Mouse (Mus musculus): ENCODE results near the gene Mpp1. TPM values are rescaled to one million over a fixed set of nuclear protein-coding genes. Genes with fewer than 3 reads are reported as not detected.
A peak's percentile ranks its signal among the peaks of the same experiment; 100 is the strongest.

The Mpp1 gene
- polyA plus RNA-seq, 1 experiment from 2014 or later: 69.6 TPM

- no peaks in the 10 kb centered on the region for H3K27me3 ChIP-seq (ENCODE audit: insufficient read depth, low read length)
- DNase-seq (peak; percentile 45), ATAC-seq (ENCODE audit: insufficient read depth) (peak; percentile 83)
- no peaks in the 10 kb centered on the region for H3K36me3 ChIP-seq (ENCODE audit: insufficient read depth)
- TF ChIP-seq CTCF (IDR thresholded peaks at IDR 0.05; ENCODE audit: low read depth): no peak
- WGBS: 10% methylated on average over 21 of the region's 26 CpGs
- peak overlapping the region; percentile 58 for H3K27ac ChIP-seq (ENCODE audit: low read depth)
- no peaks in the 10 kb centered on the region for H3K9me3 ChIP-seq (ENCODE audit: low read depth, low read length)
- H3K9ac ChIP-seq: peak overlapping the region; percentile 54
- peak overlapping the region; percentile 58 for H3K4me2 ChIP-seq
- H3K4me3 ChIP-seq (ENCODE audit: low read depth, low read length): peak overlapping the region; percentile 47
- no peaks in the 10 kb centered on the region for H3K4me1 ChIP-seq (ENCODE audit: insufficient read depth)
Observed at GRCm38 (mm10) chrX:75083982-75084773, 46.6 kb downstream of the Mpp1 start.

- TF ChIP-seq CTCF (IDR thresholded peaks at IDR 0.05; ENCODE audit: low read depth): peak; percentile 21; the same call in 1 of the 2 replicates
- DNase-seq: no peak
- no peak overlapping the region for H3K4me2 ChIP-seq
- H3K4me1 ChIP-seq (ENCODE audit: insufficient read depth): no peaks in the 10 kb centered on the region
- H3K9ac ChIP-seq: no peak overlapping the region
- H3K27ac ChIP-seq (ENCODE audit: low read depth): no peak overlapping the region
- no peaks in the 10 kb centered on the region for H3K27me3 ChIP-seq (ENCODE audit: insufficient read depth, low read length)
- ATAC-seq (ENCODE audit: insufficient read depth): no peak
- no peaks in the 10 kb centered on the region for H3K9me3 ChIP-seq (ENCODE audit: low read depth, low read length)
- WGBS: 56% methylated on average over 2 of the region's 2 CpGs
- H3K4me3 ChIP-seq (ENCODE audit: low read depth, low read length): no peak overlapping the region
- no peaks in the 10 kb centered on the region for H3K36me3 ChIP-seq (ENCODE audit: insufficient read depth)
Observed at GRCm38 (mm10) chrX:75082351-75082750, 48.5 kb downstream of the Mpp1 start.

Other genes starting within 250 kb of the Mpp1 start
- 5.9 and 7.1 TPM in 2 replicates for gene Gab3, start 45.6 kb downstream of the Mpp1 start, polyA plus RNA-seq (2014; fragmentation: Nextera tagmentation; extraction: Ambion mirVana)
- gene Dkc1, start 35.2 kb downstream of the Mpp1 start, polyA plus RNA-seq (2014; fragmentation: Nextera tagmentation; extraction: Ambion mirVana): 175 and 184 TPM in 2 replicates
- not detected in 2 replicates for gene Smim9, start 32.8 kb upstream of the Mpp1 start, polyA plus RNA-seq (2014; fragmentation: Nextera tagmentation; extraction: Ambion mirVana)